In the genomic region with DNA sequence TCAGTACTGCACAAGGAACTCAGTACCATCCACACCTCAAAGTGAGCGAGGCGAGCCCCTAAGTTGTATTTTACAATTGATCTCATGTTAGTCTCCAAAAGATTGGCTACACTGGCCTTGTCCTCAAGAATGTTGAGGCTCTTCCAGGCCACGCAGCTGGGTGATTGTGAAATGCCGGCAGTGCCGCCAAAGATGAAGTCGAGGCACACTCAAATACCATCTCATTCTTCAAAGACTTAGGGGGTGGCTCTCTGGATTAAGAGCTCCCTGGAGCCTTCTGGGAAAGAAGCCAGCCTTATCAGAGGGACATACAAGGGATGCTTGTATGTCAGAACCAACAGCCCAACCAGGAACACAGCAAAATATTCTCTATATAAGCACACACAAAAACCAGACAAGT, we compare ENCODE assay signal across 10 mouse cellular contexts. TPM values are rescaled to one million over a fixed set of nuclear protein-coding genes. Genes with fewer than 3 reads are reported as not detected.
DNase-seq lines count a peak whose midpoint lies in the region; ATAC-seq lines count a peak whose summit lies in the region.
"Had no signal": no experiment of that assay in that cellular context is flagged by ENCODE, and none has a peak within 500 bp of the region (broad histone marks: within the 10 kb centered on the region; RNA-seq: fewer than 3 reads in every experiment).

No protein-coding gene starts in this region.

- no peak for ATAC-seq in megakaryocyte, adult 5-6 weeks (ENCODE audit: poor library complexity, severe bottlenecking)

- peak; percentile 25 for DNase-seq in ovary, postnatal 14 days (ENCODE audit: low spot score)
- DNase-seq in ovary, adult 18-20 months (ENCODE audit: low spot score) = no peak
- DNase-seq in gastrocnemius, adult 8-10 months (ENCODE audit: low spot score in 2 of 2) = peak; percentile 46 to 69
- peak; percentile 67 to 68 for DNase-seq in heart, postnatal 10 days
- DNase-seq in lung, postnatal 4 days = peak; percentile 57 to 87
- DNase-seq in retina, postnatal 1 day = no peak
- DNase-seq: cerebellum, postnatal 36 days had no signal

- intact Hi-C loops in heart, postnatal 10 days (cut with DNase I) = loop anchor here (5.0 kb wide), 1 partner anchor 131 kb away; no protein-coding TSS in a partner anchor

RNA-seq across cellular contexts. Expression of a gene that starts 7.1 kb away (rescaled TPM):
- not detected for total RNA-seq in gastrocnemius, adult 8-10 months (2022)
- total RNA-seq in heart, postnatal 10 days (2021) = under 1 TPM in 1 of 2 experiments, not detected in 1; 0.14 TPM
- not detected in 2 replicates for total RNA-seq in megakaryocyte, adult 5-6 weeks (2015)
- not detected in 2 replicates for total RNA-seq in megakaryocyte, adult 5-6 weeks (2017)
- total RNA-seq: ES-E14; megakaryocyte progenitor cell, adult 5-6 weeks had no signal

RNA-seq across cellular contexts. Expression of a gene that starts 15.7 kb away (rescaled TPM):
- 1 to 10 TPM; 1.4 to 3.8 (median 2.3) TPM for total RNA-seq in gastrocnemius, adult 8-10 months (2022)
- 1 to 10 TPM; 1.7 to 3.3 TPM for total RNA-seq in heart, postnatal 10 days (2021)
- 0.57 TPM in 1 of 2 replicates, not detected in the other for total RNA-seq in megakaryocyte, adult 5-6 weeks (2015)
- 0.88 and 5.4 TPM in 2 replicates for total RNA-seq in megakaryocyte, adult 5-6 weeks (2017)

RNA-seq across cellular contexts. Expression of a gene that starts 15.9 kb away (rescaled TPM):
- total RNA-seq in gastrocnemius, adult 8-10 months (2022) = under 1 TPM in 1 of 4 experiments, not detected in 3; 0.09 TPM
- total RNA-seq in heart, postnatal 10 days (2021) = not detected
- total RNA-seq in megakaryocyte, adult 5-6 weeks (2015) = not detected in 2 replicates
- total RNA-seq in megakaryocyte, adult 5-6 weeks (2017) = not detected in 2 replicates
- total RNA-seq: megakaryocyte progenitor cell, adult 5-6 weeks had no signal

RNA-seq across cellular contexts. Expression of a gene that starts 34.3 kb away (rescaled TPM):
- 1 to 10 TPM; 4.3 to 5.1 (median 4.6) TPM for total RNA-seq in gastrocnemius, adult 8-10 months (2022)
- 10 to 100 TPM; 14.4 to 16.4 TPM for total RNA-seq in heart, postnatal 10 days (2021)
- 19.0 and 24.2 TPM in 2 replicates for total RNA-seq in megakaryocyte, adult 5-6 weeks (2015)
- total RNA-seq in megakaryocyte, adult 5-6 weeks (2017) = 17.7 and 17.8 TPM in 2 replicates

RNA-seq across cellular contexts. Expression of a gene that starts 50.5 kb away (rescaled TPM):
- not detected for total RNA-seq in gastrocnemius, adult 8-10 months (2022)
- not detected for total RNA-seq in heart, postnatal 10 days (2021)
- not detected in 2 replicates for total RNA-seq in megakaryocyte, adult 5-6 weeks (2015)
- not detected in 2 replicates for total RNA-seq in megakaryocyte, adult 5-6 weeks (2017)
- total RNA-seq: ES-E14; megakaryocyte progenitor cell, adult 5-6 weeks had no signal

Comparison
In these comparisons a context has a peak if more than half of its experiments do, and no peak if none do; other contexts are left out.
1. DNase-seq: peak in ovary, postnatal 14 days (single experiment), gastrocnemius, adult 8-10 months (2 of 2), heart, postnatal 10 days (2 of 2) and lung, postnatal 4 days (2 of 2); none in ovary, adult 18-20 months (single experiment) and retina, postnatal 1 day (single experiment).